Mouse (Mus musculus): ENCODE data around the gene Zfp341. TPM values are rescaled to one million over a fixed set of nuclear protein-coding genes. Genes with fewer than 3 reads are reported as not detected.

Gene Zfp341
- polyA plus RNA-seq, 1 experiment from 2014 or later, result 2.3 TPM

DNA sequence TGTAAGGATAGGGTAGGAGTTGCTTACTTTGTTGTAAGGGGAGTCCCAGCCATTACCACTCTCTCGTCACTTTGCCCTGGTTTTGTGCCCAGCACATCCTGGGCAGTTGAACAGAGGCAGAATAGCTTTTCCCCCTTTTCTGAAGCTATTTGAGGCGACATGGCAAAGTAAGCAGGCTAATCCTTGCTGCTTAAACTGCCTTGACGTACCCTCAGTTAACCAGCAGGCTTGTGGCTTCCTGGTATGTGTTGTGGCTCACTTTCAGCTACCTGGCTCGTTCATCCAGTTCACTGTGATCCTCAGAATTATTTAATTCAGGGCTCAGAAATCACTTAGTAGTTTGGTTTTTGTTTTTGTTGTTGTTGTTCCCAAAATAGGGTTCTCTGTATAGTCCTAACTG lies 57.6 kb downstream of the Zfp341 start:
- Histone ChIP-seq H3K27ac (ENCODE audit: low read length) (no peak overlapping the region), H3K4me3 (ENCODE audit: low read depth, low read length) (no peak overlapping the region), H3K36me3 (ENCODE audit: control insufficient read depth, insufficient read depth) (no peaks in the 10 kb centered on the region), H3K9ac (ENCODE audit: low read depth, low read length) (no peak overlapping the region), H3K4me2 (ENCODE audit: low read depth, low read length) (no peak overlapping the region), H3K9me3 (replicated peaks; ENCODE audit: control insufficient read depth, low read length) (no peaks in the 10 kb centered on the region), H3K4me1 (ENCODE audit: control insufficient read depth, low read depth, low read length) (no peaks in the 10 kb centered on the region; the same call in none of the 2 replicates), H3K27me3 (ENCODE audit: control insufficient read depth, insufficient read depth, low read depth, low read length) (no peaks in the 10 kb centered on the region)
- WGBS (ENCODE audit: insufficient replicate concordance), result 71% methylated on average over 4 of the region's 4 CpGs
- no peak for ATAC-seq (ENCODE audit: low read depth)

GRCm38 (mm10) chr2:154674008-154674407 lies 60.9 kb downstream of the Zfp341 start:
- peaks cover 15% of the 10 kb centered on the region for H3K4me1 ChIP-seq (ENCODE audit: control insufficient read depth, low read depth, low read length)
- no peak overlapping the region for H3K9ac ChIP-seq (ENCODE audit: low read depth, low read length)
- no peak for ATAC-seq (ENCODE audit: low read depth)
- H3K4me2 ChIP-seq (ENCODE audit: low read depth, low read length), result no peak overlapping the region
- no peak overlapping the region for H3K4me3 ChIP-seq (ENCODE audit: low read depth, low read length)
- WGBS (ENCODE audit: insufficient replicate concordance), result 77% methylated on average over 4 of the region's 4 CpGs
- no peaks in the 10 kb centered on the region for H3K36me3 ChIP-seq (ENCODE audit: control insufficient read depth, insufficient read depth)
- H3K27ac ChIP-seq (ENCODE audit: low read length), result no peak overlapping the region
- no peaks in the 10 kb centered on the region for H3K9me3 ChIP-seq (replicated peaks; ENCODE audit: control insufficient read depth, low read length)
- H3K27me3 ChIP-seq (ENCODE audit: control insufficient read depth, insufficient read depth, low read depth, low read length), result no peaks in the 10 kb centered on the region

- Histone ChIP-seq H3K27me3 (ENCODE audit: control insufficient read depth, insufficient read depth, low read depth, low read length) (no peaks in the 10 kb centered on the region), H3K4me2 (ENCODE audit: low read depth, low read length) (peak overlapping the region; percentile 44), H3K36me3 (ENCODE audit: control insufficient read depth, insufficient read depth) (no peaks in the 10 kb centered on the region), H3K27ac (ENCODE audit: low read length) (peak overlapping the region; percentile 22), H3K9ac (ENCODE audit: low read depth, low read length) (peak overlapping the region; percentile 30; the same call in 1 of the 2 replicates), H3K9me3 (replicated peaks; ENCODE audit: control insufficient read depth, low read length) (no peaks in the 10 kb centered on the region), H3K4me1 (ENCODE audit: control insufficient read depth, low read depth, low read length) (peaks cover 23% of the 10 kb centered on the region), H3K4me3 (ENCODE audit: low read depth, low read length) (no peak overlapping the region)
- peak; percentile 66 for ATAC-seq (ENCODE audit: low read depth)
- WGBS (ENCODE audit: insufficient replicate concordance), result 54% methylated on average over 19 of the region's 19 CpGs
These were observed 63.8 kb downstream of the Zfp341 start for GRCm38 (mm10) chr2:154676653-154677609.

DNA sequence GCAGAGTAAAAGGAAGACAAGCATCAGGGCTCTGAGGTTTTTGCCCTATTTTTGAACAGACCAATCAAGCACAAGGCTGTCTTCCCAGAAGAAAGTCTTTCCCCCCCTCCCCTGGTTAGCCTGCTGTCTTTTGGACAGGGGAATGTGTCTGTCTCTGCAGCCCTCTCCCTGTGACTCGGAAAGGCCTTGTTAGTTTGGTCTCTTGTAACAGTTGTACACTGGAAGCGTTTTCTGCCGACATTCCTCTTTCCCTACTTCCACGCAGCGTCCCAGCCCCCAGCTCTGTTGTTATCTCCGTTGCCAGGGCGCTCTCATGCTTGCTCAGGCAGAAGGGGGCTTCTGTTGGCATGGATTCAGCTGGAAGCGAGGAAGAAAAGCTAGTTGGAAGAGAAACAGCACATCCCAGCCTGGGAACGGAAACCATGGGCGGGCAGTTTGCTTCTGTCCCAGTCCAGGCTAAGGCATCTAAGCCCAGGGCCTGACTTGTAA lies 64.6 kb downstream of the Zfp341 start:
- Histone ChIP-seq H3K27me3 (ENCODE audit: control insufficient read depth, insufficient read depth, low read depth, low read length) (no peaks in the 10 kb centered on the region), H3K36me3 (ENCODE audit: control insufficient read depth, insufficient read depth) (no peaks in the 10 kb centered on the region), H3K27ac (ENCODE audit: low read length) (peak overlapping the region; percentile 22), H3K9ac (ENCODE audit: low read depth, low read length) (peak overlapping the region; percentile 7; the same call in 1 of the 2 replicates), H3K4me3 (ENCODE audit: low read depth, low read length) (no peak overlapping the region), H3K4me2 (ENCODE audit: low read depth, low read length) (peak overlapping the region; percentile 44), H3K4me1 (ENCODE audit: control insufficient read depth, low read depth, low read length) (peaks cover 23% of the 10 kb centered on the region), H3K9me3 (replicated peaks; ENCODE audit: control insufficient read depth, low read length) (no peaks in the 10 kb centered on the region)
- ATAC-seq (ENCODE audit: low read depth), result 0 out of 2 replicates have a peak, but pooled peaks have one; percentile 10
- 67% methylated on average over 10 of the region's 10 CpGs for WGBS (ENCODE audit: insufficient replicate concordance)

DNA sequence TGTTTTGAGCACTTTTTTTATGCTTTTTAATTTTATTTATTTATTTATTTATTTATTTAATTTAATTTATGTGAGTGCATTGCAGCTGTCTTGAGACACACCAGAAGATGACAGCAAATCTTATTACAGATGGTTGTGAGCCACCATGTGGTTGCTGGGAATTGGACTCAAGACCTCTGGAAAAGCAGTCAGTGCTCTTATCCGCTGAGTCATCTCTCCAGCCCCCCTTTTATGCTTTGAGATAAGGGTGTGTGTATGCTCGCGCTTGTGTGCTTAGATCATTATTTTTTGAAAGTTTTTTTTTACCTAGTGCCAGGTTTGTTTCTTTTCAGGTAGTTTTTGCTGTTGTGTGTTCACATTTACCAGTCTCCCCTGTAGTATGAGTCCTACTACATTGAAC lies 65.9 kb downstream of the Zfp341 start:
- H3K27ac ChIP-seq (ENCODE audit: low read length), result no peak overlapping the region
- no peak overlapping the region for H3K4me3 ChIP-seq (ENCODE audit: low read depth, low read length)
- 36% methylated on average over 3 of the region's 3 CpGs for WGBS (ENCODE audit: insufficient replicate concordance)
- no peak overlapping the region for H3K4me2 ChIP-seq (ENCODE audit: low read depth, low read length)
- no peak for ATAC-seq (ENCODE audit: low read depth)
- H3K36me3 ChIP-seq (ENCODE audit: control insufficient read depth, insufficient read depth), result no peaks in the 10 kb centered on the region
- no peaks in the 10 kb centered on the region for H3K27me3 ChIP-seq (ENCODE audit: control insufficient read depth, insufficient read depth, low read depth, low read length)
- H3K4me1 ChIP-seq (ENCODE audit: control insufficient read depth, low read depth, low read length), result peaks cover 23% of the 10 kb centered on the region
- H3K9ac ChIP-seq (ENCODE audit: low read depth, low read length), result no peak overlapping the region
- no peaks in the 10 kb centered on the region for H3K9me3 ChIP-seq (replicated peaks; ENCODE audit: control insufficient read depth, low read length)

- Histone ChIP-seq H3K27me3 (ENCODE audit: control insufficient read depth, insufficient read depth, low read depth, low read length) (no peaks in the 10 kb centered on the region), H3K4me3 (ENCODE audit: low read depth, low read length) (no peak overlapping the region), H3K36me3 (ENCODE audit: control insufficient read depth, insufficient read depth) (no peaks in the 10 kb centered on the region), H3K9me3 (replicated peaks; ENCODE audit: control insufficient read depth, low read length) (no peaks in the 10 kb centered on the region), H3K4me1 (ENCODE audit: control insufficient read depth, low read depth, low read length) (peaks cover 23% of the 10 kb centered on the region), H3K9ac (ENCODE audit: low read depth, low read length) (no peak overlapping the region), H3K4me2 (ENCODE audit: low read depth, low read length) (no peak overlapping the region), H3K27ac (ENCODE audit: low read length) (no peak overlapping the region)
- no peak for ATAC-seq (ENCODE audit: low read depth)
- WGBS (ENCODE audit: insufficient replicate concordance), result 46% methylated on average over 2 of the region's 2 CpGs
These were observed 67.2 kb downstream of the Zfp341 start for GRCm38 (mm10) chr2:154680337-154680736.

DNA sequence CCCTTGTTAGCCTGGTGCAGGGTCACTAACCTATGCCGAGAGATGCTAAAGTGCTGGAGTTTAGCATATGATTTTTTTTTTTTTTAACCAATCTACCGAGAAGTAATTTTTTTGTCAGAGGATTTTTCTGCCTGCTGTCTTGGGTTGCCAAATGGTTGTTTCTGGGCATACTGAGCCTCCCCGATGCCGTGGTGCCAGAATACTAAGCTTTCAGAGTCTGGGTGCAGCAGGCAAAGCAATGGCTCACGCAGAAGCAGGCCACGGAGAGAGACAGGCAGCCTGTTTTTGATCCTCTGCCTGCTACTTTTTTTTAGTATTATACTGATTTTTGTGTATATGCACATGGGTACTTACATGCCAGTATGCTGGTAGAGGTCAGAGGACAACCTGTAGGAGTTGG lies 67.8 kb downstream of the Zfp341 start:
- ATAC-seq (ENCODE audit: low read depth), result no peak
- Histone ChIP-seq H3K27me3 (ENCODE audit: control insufficient read depth, insufficient read depth, low read depth, low read length) (no peaks in the 10 kb centered on the region), H3K4me2 (ENCODE audit: low read depth, low read length) (no peak overlapping the region), H3K36me3 (ENCODE audit: control insufficient read depth, insufficient read depth) (no peaks in the 10 kb centered on the region), H3K9me3 (replicated peaks; ENCODE audit: control insufficient read depth, low read length) (no peaks in the 10 kb centered on the region), H3K4me1 (ENCODE audit: control insufficient read depth, low read depth, low read length) (peaks cover 25% of the 10 kb centered on the region), H3K9ac (ENCODE audit: low read depth, low read length) (no peak overlapping the region), H3K27ac (ENCODE audit: low read length) (no peak overlapping the region), H3K4me3 (ENCODE audit: low read depth, low read length) (no peak overlapping the region)
- 83% methylated on average over 6 of the region's 6 CpGs for WGBS (ENCODE audit: insufficient replicate concordance)

DNA sequence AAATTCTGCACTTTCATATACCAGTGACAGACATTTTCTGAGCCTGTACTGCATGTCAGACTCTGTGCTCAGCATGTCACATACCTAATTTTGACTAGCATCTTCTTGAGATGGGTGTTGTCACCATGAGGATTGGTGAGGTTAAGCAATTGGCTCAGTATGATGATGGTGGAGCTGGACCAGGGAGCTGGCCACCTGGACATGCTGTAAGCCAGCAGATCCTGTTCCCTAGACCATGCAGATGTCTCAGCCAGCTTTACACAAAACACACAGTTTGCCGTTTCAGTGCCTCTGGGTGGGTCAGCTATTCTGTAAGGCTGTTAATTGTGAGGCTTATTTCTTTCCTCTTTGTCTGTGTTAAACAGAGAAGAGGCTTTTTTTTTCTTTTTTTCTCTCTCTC lies 69.6 kb downstream of the Zfp341 start:
- H3K36me3 ChIP-seq (ENCODE audit: control insufficient read depth, insufficient read depth), result no peaks in the 10 kb centered on the region
- WGBS (ENCODE audit: insufficient replicate concordance), result 77% methylated on average over 1 of the region's 1 CpGs
- no peak overlapping the region for H3K4me3 ChIP-seq (ENCODE audit: low read depth, low read length)
- no peak for ATAC-seq (ENCODE audit: low read depth)
- no peaks in the 10 kb centered on the region for H3K27me3 ChIP-seq (ENCODE audit: control insufficient read depth, insufficient read depth, low read depth, low read length)
- H3K27ac ChIP-seq (ENCODE audit: low read length), result no peak overlapping the region
- H3K9ac ChIP-seq (ENCODE audit: low read depth, low read length), result no peak overlapping the region
- H3K9me3 ChIP-seq (replicated peaks; ENCODE audit: control insufficient read depth, low read length), result no peaks in the 10 kb centered on the region
- no peak overlapping the region for H3K4me2 ChIP-seq (ENCODE audit: low read depth, low read length)
- H3K4me1 ChIP-seq (ENCODE audit: control insufficient read depth, low read depth, low read length), result peaks cover 16% of the 10 kb centered on the region

DNA sequence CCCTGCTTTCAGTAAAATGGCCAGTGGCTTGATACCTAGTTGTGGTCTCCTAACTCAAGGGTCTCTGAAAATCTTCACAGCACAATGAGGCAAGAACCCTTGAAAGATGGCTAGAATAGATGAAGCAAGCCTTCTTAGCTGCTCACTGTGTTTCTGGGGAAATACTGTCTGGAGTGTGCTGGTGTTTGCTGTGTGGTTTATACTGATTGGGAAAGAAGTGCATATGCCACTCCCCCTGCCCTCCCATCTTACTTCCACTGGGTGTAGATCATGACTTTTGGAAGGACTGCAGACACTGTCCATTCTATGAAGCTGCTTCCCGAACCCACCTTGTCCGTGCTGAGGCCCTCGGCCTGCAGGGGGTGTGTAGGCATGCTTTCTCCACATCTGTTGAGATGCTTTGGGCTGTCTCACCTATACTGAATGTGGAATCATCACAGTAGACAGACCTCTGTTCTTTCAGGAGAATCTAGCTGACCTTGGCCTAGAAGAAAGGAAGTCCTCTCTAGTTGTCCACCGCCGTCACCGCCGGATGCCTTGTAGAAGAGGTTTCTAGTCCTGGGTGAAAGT lies 71.9 kb downstream of the Zfp341 start:
- WGBS (ENCODE audit: insufficient replicate concordance), result 85% methylated on average over 7 of the region's 7 CpGs
- H3K9ac ChIP-seq (ENCODE audit: low read depth, low read length), result no peak overlapping the region
- H3K27ac ChIP-seq (ENCODE audit: low read length), result no peak overlapping the region
- ATAC-seq (ENCODE audit: low read depth), result no peak
- no peaks in the 10 kb centered on the region for H3K27me3 ChIP-seq (ENCODE audit: control insufficient read depth, insufficient read depth, low read depth, low read length)
- no peak overlapping the region for H3K4me2 ChIP-seq (ENCODE audit: low read depth, low read length)
- peaks cover 9% of the 10 kb centered on the region for H3K4me1 ChIP-seq (ENCODE audit: control insufficient read depth, low read depth, low read length)
- no peaks in the 10 kb centered on the region for H3K9me3 ChIP-seq (replicated peaks; ENCODE audit: control insufficient read depth, low read length)
- peaks cover 7% of the 10 kb centered on the region for H3K36me3 ChIP-seq (ENCODE audit: control insufficient read depth, insufficient read depth)
- H3K4me3 ChIP-seq (ENCODE audit: low read depth, low read length), result no peak overlapping the region
